Mouse (Mus musculus) olfactory bulb, adult 2 months (tissue): ENCODE data around the gene Dcaf7.

ENCODE experiments used
- CTCF ChIP-seq: fragments of 200-500 bp; IDR thresholded peaks from 2 replicates; pipeline ENCODE4 v1.5.1; 2012; ENCODE audit warnings: low read depth, mild to moderate bottlenecking, low read length, moderate library complexity; ENCODE audit not compliant: insufficient read depth
- POLR2A ChIP-seq: fragments of 200-500 bp; IDR thresholded peaks from 2 replicates; pipeline ENCODE4 v1.6.1; 2012; ENCODE audit warnings: mild to moderate bottlenecking, low read depth, low read length, moderate library complexity; ENCODE audit not compliant: insufficient read depth

DNA sequence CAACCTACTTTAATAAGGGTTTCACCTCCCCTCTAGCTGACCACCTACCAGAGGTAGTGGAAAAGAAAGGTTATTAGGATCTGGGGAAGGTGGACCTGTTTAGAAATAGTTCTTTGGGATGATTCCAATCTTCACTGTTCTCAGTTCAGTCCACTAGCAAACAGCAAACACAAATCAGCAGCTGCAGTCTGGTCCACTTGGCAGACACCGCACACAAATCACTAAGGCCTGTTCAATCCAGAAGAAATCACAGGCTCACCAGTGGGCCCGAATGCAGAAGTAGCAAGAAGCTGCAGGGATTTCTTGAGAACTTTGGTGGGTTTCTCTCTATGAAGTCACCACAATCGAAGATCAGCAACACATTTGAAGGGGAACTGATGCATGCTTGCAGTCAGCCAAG is 66.2 kb downstream of the Dcaf7 start:
- TF ChIP-seq CTCF (no peak), POLR2A (no peak)
